Mouse (Mus musculus): ENCODE results near the gene Trim75.
A peak's percentile ranks its signal among the peaks of the same experiment; 100 is the strongest.
"Not testable (repeated sequence)": the region's sequence is repeated elsewhere in the genome, so short reads cannot be mapped to it uniquely, and the experiment has no call there.

The Trim75 gene

DNA sequence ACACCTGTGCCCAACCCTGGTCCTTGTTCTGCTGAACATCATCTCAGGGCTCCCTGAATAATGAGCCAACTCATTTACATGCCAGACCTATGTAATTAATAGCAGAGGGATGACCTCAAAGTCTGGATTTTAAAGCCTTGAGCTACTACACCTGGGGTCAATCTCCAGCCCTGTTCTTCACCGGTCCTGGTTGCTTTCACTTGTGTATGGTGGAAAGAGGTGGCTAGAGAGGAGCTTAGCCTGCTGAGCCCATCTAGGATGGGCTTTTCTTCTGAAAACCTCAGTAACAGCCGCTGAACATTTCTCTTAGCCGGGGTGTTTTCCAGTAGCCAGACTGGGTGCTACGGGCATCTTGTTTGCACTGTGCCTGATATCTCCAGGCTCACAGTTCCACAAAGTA is at the start of gene Trim75:
Trim75 (minus strand) TSS at position 101 of the 400 bp plus-strand sequence.
- DNase-seq (ENCODE audit: low spot score): no peak

DNA sequence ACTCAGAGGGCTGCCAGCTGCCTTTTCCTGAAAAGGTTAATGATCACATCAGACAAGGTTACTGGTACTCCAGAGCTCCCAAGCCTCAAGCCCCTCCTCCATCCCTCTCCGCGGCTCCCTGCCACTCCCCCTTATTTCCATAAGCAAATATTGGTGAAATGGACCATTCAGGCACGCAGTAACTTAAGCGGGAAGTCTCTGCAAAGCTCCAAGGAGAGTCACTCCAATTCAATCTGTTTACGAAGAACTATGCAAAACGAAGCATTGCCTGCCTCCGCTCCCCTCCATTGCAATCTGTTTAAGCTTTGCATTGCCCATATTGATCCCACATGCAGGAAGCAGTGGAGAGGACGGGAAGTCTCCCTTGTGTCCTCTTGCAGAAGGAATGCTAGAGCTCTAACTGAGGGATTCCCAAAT is 49.5 kb upstream of the Trim75 start, which contains the start of gene Apela:
Apela (minus strand) TSS at position 220 of the 417 bp plus-strand sequence.
- no peak for DNase-seq (ENCODE audit: low spot score)

DNA sequence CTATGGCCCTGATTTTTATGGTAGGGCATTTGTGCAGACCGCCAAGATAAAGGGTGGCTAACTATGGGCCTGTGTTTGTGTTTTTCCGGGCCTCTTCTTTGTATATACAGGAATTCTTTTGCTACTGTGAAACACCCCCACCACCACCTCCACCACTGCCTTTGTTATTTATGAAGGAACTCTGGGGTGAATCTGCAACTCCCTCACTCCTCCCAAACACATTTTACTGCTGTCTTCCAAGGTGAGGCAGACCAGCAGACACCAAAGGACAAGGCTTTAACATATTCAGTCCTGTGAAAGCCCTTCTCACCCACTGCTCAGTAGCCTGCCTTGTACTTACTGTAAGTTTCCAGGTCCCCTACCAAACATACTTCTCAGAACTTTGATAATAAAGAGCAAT is 46.5 kb upstream of the Trim75 start:
- no peak for DNase-seq (ENCODE audit: low spot score)

GRCm38 (mm10) chr8:65033056-65033455 is 45.4 kb upstream of the Trim75 start:
- no peak for DNase-seq (ENCODE audit: low spot score)

DNA sequence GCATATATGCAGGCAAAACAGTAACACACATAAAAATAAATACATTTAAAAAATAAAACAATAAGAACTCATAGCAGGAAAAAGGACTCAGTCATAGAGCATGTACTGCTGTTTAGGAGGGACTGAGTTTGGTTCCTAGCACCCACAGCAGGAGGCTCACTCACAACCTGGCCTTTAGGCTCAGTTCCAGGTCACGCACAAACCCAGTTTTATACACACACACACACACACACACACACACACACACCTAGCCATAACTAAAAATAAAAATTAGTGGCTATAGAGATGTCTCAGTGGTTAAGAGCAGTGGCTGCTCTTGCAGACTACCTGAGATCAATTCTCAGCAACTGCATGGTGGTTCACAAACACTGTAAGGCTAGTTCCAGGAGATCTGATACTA is 44.5 kb upstream of the Trim75 start:
- no peak for DNase-seq (ENCODE audit: low spot score)

DNA sequence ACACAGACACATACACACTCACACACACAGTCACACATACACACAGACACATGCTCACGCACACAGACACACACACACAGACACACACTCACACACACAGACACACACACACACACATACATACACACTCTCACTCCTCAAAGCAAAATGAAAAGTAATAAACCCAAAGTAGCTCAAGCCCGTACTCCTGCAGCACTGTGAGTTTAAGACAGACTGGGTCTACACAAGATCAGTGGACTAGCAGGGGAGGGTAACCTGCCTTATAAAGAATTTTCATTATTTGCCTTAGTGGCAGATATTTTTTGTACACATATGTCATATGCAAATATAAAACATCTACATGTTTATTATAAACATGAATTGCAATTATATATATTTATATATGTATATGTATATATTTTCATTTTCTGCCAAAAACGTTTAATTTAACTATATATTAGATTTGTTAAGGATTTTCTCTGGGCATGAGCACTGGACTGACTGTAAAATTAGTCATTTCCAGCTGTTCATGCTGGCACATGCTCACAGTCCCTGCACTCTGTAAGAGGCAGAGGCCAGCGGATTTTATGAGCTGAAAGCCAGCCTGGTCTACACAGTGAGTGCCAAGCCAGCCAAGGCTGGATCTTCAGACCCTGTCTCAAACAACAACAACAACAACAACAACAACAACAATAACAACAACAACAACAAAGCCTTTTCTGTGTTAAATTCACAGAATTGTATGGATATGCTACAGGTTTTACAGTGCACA is 43.3 kb upstream of the Trim75 start:
- no peak for DNase-seq (ENCODE audit: low spot score)

DNA sequence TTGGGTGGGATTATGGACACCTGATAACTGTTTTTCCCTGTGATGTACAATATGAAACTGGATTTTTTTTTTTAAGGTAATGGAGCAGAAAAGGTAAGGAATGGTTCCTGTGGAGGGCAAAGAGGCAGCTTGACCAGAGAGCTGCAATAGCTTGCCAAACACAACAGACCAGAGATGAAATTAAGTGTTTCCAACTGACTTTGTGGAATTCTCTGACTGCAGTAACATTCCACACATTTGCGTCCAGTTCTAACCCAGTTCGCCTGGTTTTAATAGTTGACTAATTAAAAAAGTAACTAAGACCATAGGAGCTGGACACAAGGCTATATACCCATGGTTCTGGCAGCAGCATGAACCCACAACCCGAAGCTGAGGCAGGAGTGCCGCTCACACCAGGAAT is 42.1 kb upstream of the Trim75 start:
- DNase-seq (ENCODE audit: low spot score): no peak

- DNase-seq (ENCODE audit: low spot score): no peak
Observed at GRCm38 (mm10) chr8:65028959-65029686, 41.5 kb upstream of the Trim75 start.

DNA sequence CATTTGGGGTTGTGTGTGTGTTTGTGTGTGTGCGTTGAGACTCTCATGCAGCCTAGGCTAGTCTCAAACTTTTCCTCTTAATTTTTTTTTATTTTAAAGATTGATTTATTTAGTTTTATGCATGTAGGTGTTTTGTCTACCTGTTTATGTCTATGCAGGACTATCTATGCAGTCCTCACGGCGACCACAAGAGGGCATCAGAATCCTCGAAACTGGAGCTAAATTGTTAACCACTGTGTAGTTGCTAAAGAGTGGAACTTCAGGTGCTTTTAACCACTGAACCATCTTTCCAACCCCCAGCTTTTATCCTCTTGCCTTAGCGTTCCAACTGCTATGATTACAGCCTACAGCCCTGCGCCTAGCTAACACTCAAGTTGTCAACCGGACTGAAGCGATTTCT is 34.9 kb upstream of the Trim75 start:
- DNase-seq (ENCODE audit: low spot score): no peak

DNA sequence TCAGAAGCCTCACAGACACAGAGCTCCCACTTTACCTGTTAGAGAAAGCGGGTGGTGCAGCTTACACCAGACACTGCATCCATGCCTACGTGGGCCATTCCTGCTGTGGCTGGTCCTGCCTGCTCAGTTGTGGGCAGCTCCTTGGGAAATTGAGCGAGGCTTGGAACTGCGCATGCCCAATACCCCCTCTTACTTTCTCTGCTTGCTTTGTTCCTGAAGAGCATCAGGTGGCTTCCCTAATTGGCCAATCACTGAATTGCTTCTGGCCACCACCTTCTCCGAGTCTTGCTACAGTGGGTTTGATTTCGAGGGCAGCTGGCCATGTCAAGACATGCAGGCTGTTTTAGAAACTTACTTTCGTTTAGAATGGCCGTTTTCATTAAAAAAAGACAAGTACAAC is 30.8 kb upstream of the Trim75 start, which contains the start of the genes Trim61 and Trim60:
Trim61 (minus strand) TSS at position 101 of the 400 bp plus-strand sequence.
Trim60 (minus strand) TSS at position 162 of the 400 bp plus-strand sequence.
- DNase-seq (ENCODE audit: low spot score): no peak

GRCm38 (mm10) chr8:65007616-65008015 is 20.0 kb upstream of the Trim75 start:
- DNase-seq (ENCODE audit: low spot score): not testable (repeated sequence)

DNA sequence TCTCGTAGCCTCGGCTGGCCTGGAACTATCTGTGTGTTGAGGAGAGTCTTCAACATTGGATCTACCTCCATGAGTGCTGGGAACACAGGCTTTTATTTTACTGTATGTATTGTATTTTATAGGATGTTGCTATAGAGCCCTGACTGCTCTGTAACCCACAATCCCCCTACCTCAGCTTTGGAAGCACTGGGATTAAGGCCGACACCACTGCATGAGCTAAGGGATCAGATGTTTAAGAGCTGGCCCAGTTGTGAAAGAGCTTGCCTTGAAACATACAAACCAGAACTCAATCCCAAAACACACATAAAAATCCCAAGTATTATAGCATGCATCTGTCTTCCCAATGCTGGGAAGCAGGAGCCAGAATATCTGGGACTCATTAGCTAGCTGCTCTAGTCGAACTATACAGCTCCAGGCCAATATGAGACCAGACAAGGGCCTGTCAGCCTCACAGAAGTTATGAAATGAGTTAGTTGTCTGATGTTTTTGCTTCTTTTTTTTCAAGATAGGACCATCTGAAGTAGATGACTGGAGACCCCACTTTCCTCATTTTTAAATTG is 11.3 kb upstream of the Trim75 start:
- no peak for DNase-seq (ENCODE audit: low spot score)

DNA sequence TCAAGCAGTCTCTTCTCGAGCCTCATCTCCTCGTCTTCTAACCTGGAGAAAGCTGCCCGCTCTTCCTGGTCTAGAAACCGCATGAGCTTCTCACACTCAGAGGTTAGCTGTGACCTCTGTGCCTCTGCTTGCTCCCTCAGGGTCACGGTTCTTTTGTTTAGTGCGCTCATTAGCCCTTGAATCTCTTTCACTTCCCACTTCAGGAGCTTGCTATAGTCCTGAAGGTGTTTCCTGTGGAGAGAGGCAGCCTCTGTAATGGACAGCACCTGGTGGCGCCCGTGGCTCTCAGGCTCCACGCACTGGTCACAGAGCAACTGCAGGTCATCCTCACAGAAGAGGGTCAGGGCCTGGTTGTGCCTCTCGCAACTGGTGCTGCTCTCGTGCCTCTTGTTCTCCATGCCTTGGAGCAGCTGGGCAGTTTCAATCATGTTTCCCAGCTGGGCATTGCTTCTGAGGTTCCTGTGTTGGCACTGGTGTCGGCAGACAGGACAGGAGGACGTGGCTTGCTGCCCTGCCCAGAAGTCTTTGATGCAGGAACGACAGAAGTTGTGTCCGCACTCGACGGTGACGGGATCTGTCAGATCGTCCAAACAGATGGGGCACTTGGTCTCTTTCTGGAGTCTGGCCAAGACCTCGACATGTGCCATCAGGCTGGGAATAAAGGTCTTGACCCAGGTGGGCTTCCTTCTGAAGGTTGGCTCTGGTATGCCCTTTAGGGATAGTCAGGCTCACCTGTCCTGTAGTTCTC is 4.3 kb downstream of the Trim75 start:
- no peak for DNase-seq (ENCODE audit: low spot score)

- DNase-seq (ENCODE audit: low spot score): no peak
Observed at GRCm38 (mm10) chr8:64962836-64963235, 24.8 kb downstream of the Trim75 start.

DNA sequence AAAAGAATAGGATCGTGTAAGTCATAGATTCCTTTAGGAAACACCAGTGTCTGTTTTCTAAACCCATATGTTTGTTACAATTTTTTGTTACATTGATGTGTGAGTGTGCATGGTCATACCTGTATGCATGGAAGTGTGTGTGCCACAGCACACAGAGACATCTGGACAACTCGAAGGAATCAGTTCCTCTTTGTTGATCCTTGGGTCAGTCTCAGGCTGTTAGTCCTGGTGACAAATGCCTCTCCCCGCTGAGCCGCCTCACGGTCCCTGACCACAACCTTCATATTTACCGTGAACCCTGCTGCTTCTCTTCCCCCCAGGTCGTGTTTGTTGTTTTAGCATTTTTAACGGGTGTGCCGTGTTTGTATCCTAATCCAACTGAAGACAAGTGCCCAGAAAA is 28.6 kb downstream of the Trim75 start:
- no peak for DNase-seq (ENCODE audit: low spot score)

- DNase-seq (ENCODE audit: low spot score): no peak
Observed at GRCm38 (mm10) chr8:64952101-64952500, 35.5 kb downstream of the Trim75 start.

GRCm38 (mm10) chr8:64948371-64948770 is 39.3 kb downstream of the Trim75 start:
- peak; percentile 13 for DNase-seq (ENCODE audit: low spot score)

- DNase-seq (ENCODE audit: low spot score): no peak
Observed at GRCm38 (mm10) chr8:64947698-64948034, 40.0 kb downstream of the Trim75 start.

GRCm38 (mm10) chr8:64946820-64947697 is 40.6 kb downstream of the Trim75 start, which contains the start of gene Tmem192:
Gene Tmem192 (plus strand): TSS chr8:64947185.
- peak; percentile 94 for DNase-seq (ENCODE audit: low spot score)

DNA sequence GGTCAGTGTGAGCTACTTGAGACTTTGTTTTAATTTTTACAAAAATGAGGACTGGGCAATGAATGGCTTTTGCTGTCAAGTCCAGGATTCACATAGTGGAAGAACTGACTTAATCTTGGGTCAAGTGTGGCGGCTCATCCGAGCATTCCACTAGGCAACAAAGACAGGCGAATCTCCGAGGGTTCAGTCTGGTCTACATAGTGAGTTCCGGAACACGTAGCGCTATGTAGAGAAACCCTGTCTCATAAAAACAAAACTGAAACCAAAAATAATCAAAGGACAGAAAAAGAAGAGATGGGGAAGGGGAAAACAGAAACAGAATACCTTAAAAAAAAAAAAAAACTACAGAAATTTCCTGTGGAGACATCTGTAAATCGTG is 41.2 kb downstream of the Trim75 start:
- peak; percentile 52 for DNase-seq (ENCODE audit: low spot score)

DNA sequence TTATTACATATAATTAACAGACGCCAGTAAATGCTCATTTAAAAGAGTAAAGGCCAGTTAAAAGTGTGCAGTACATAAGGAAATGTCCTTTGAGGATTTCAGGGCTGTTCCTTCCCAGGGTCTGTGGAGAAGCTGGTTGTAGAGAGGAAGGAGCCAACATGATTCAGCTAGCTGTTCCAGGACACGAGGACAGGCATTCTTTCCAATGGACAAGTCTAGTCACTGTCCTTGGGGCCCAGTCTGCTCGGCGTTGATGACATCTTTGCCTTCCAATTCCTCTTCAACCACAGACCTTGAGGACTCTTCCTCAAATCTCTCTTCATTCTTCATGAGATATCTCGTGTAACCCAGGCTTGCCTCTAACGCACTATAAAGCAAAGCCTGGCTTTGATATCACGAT is 42.0 kb downstream of the Trim75 start:
- DNase-seq (ENCODE audit: low spot score): no peak
